Mouse (Mus musculus): ENCODE data around the gene Dnajb7. TPM values are rescaled to one million over a fixed set of nuclear protein-coding genes. Genes with fewer than 3 reads are reported as not detected.
"Not testable (repeated sequence)": the region's sequence is repeated elsewhere in the genome, so short reads cannot be mapped to it uniquely, and the experiment has no call there.

Dnajb7 gene
- polyA plus RNA-seq, 1 experiment from 2014 or later: 1.0 TPM

GRCm38 (mm10) chr15:81418065-81418464 is 10.0 kb upstream of the Dnajb7 start:
- 91% methylated on average over 4 of the region's 4 CpGs for WGBS
- H3K4me2 ChIP-seq (ENCODE audit: low read length): no peak overlapping the region
- no peaks in the 10 kb centered on the region for H3K4me1 ChIP-seq (ENCODE audit: control insufficient read depth, insufficient read depth, low read length)
- no peaks in the 10 kb centered on the region for H3K9me3 ChIP-seq (replicated peaks; ENCODE audit: control insufficient read depth, low read length, poor library complexity, severe bottlenecking)
- no peak overlapping the region for H3K27ac ChIP-seq (ENCODE audit: low read length)
- no peak overlapping the region for H3K4me3 ChIP-seq (ENCODE audit: low read depth, low read length)
- no peak overlapping the region for H3K9ac ChIP-seq (ENCODE audit: low read depth, low read length)
- no peaks in the 10 kb centered on the region for H3K27me3 ChIP-seq (ENCODE audit: control insufficient read depth, insufficient read depth, low read depth, low read length)
- no peak for ATAC-seq
- no peaks in the 10 kb centered on the region for H3K36me3 ChIP-seq (ENCODE audit: control insufficient read depth, insufficient read depth, low read length)

- Histone ChIP-seq H3K9ac (ENCODE audit: low read depth, low read length) (0 out of 2 replicates have a peak overlapping the region, but pooled peaks have one; percentile 34), H3K4me2 (ENCODE audit: low read length) (peak overlapping the region; percentile 45), H3K4me3 (ENCODE audit: low read depth, low read length) (peak overlapping the region; percentile 6; the same call in 1 of the 2 replicates)
- not testable (repeated sequence) for H3K27ac ChIP-seq (ENCODE audit: low read length); H3K4me1 ChIP-seq (ENCODE audit: control insufficient read depth, insufficient read depth, low read length); H3K27me3 ChIP-seq (ENCODE audit: control insufficient read depth, insufficient read depth, low read depth, low read length); H3K9me3 ChIP-seq (replicated peaks; ENCODE audit: control insufficient read depth, low read length, poor library complexity, severe bottlenecking); ATAC-seq; H3K36me3 ChIP-seq (ENCODE audit: control insufficient read depth, insufficient read depth, low read length)
- WGBS: 6% methylated on average over 22 of the region's 22 CpGs
These were observed 8.7 kb upstream of the Dnajb7 start for GRCm38 (mm10) chr15:81416763-81417310.

- no peak overlapping the region for H3K4me3 ChIP-seq (ENCODE audit: low read depth, low read length)
- ATAC-seq: no peak
- H3K36me3 ChIP-seq (ENCODE audit: control insufficient read depth, insufficient read depth, low read length): no peaks in the 10 kb centered on the region
- H3K27ac ChIP-seq (ENCODE audit: low read length): no peak overlapping the region
- H3K27me3 ChIP-seq (ENCODE audit: control insufficient read depth, insufficient read depth, low read depth, low read length): no peaks in the 10 kb centered on the region
- no peak overlapping the region for H3K9ac ChIP-seq (ENCODE audit: low read depth, low read length)
- no peaks in the 10 kb centered on the region for H3K9me3 ChIP-seq (replicated peaks; ENCODE audit: control insufficient read depth, low read length, poor library complexity, severe bottlenecking)
- peaks cover 11% of the 10 kb centered on the region for H3K4me1 ChIP-seq (ENCODE audit: control insufficient read depth, insufficient read depth, low read length)
- 75% methylated on average over 3 of the region's 3 CpGs for WGBS
- no peak overlapping the region for H3K4me2 ChIP-seq (ENCODE audit: low read length)
These were observed 3.1 kb downstream of the Dnajb7 start for GRCm38 (mm10) chr15:81405008-81405407.

GRCm38 (mm10) chr15:81399638-81400315 is 8.3 kb downstream of the Dnajb7 start, which contains the start of the genes St13 and Xpnpep3:
TSS of gene St13 (minus strand) at chr15:81400077.
TSS of gene Xpnpep3 (plus strand) at chr15:81400138.
- H3K27me3 ChIP-seq (ENCODE audit: control insufficient read depth, insufficient read depth, low read depth, low read length): no peaks in the 10 kb centered on the region
- H3K9ac ChIP-seq (ENCODE audit: low read depth, low read length): peak within 1 kb of the TSS; percentile 87
- H3K4me3 ChIP-seq (ENCODE audit: low read depth, low read length): peak within 1 kb of the TSS; percentile 99
- peak within 1 kb of the TSS; percentile 88 for H3K4me2 ChIP-seq (ENCODE audit: low read length)
- peaks cover 24% of the 10 kb centered on the region for H3K4me1 ChIP-seq (ENCODE audit: control insufficient read depth, insufficient read depth, low read length)
- H3K36me3 ChIP-seq (ENCODE audit: control insufficient read depth, insufficient read depth, low read length): no peaks in the 10 kb centered on the region
- under 1% methylated on average over 46 of the region's 50 CpGs for WGBS
- H3K9me3 ChIP-seq (replicated peaks; ENCODE audit: control insufficient read depth, low read length, poor library complexity, severe bottlenecking): no peaks in the 10 kb centered on the region
- ATAC-seq: peak; percentile 99
- H3K27ac ChIP-seq (ENCODE audit: low read length): peak within 1 kb of the TSS; percentile 98

- ATAC-seq: no peak; the same call in 1 of the 2 replicates
- 0% methylated on average over 21 of the region's 21 CpGs for WGBS
- H3K9ac ChIP-seq (ENCODE audit: low read depth, low read length): peak overlapping the region; percentile 87
- no peaks in the 10 kb centered on the region for H3K27me3 ChIP-seq (ENCODE audit: control insufficient read depth, insufficient read depth, low read depth, low read length)
- H3K36me3 ChIP-seq (ENCODE audit: control insufficient read depth, insufficient read depth, low read length): no peaks in the 10 kb centered on the region
- peak overlapping the region; percentile 99 for H3K4me3 ChIP-seq (ENCODE audit: low read depth, low read length)
- H3K4me2 ChIP-seq (ENCODE audit: low read length): peak overlapping the region; percentile 79
- no peaks in the 10 kb centered on the region for H3K9me3 ChIP-seq (replicated peaks; ENCODE audit: control insufficient read depth, low read length, poor library complexity, severe bottlenecking)
- peak overlapping the region; percentile 98 for H3K27ac ChIP-seq (ENCODE audit: low read length)
- peaks cover 24% of the 10 kb centered on the region for H3K4me1 ChIP-seq (ENCODE audit: control insufficient read depth, insufficient read depth, low read length)
These were observed 8.8 kb downstream of the Dnajb7 start for GRCm38 (mm10) chr15:81399297-81399637.

- no peak for ATAC-seq
- peak overlapping the region; percentile 79 for H3K4me2 ChIP-seq (ENCODE audit: low read length)
- H3K9me3 ChIP-seq (replicated peaks; ENCODE audit: control insufficient read depth, low read length, poor library complexity, severe bottlenecking): no peaks in the 10 kb centered on the region
- H3K4me3 ChIP-seq (ENCODE audit: low read depth, low read length): peak overlapping the region; percentile 99
- no peaks in the 10 kb centered on the region for H3K36me3 ChIP-seq (ENCODE audit: control insufficient read depth, insufficient read depth, low read length)
- peaks cover 24% of the 10 kb centered on the region for H3K4me1 ChIP-seq (ENCODE audit: control insufficient read depth, insufficient read depth, low read length)
- no peak overlapping the region for H3K27ac ChIP-seq (ENCODE audit: low read length)
- H3K27me3 ChIP-seq (ENCODE audit: control insufficient read depth, insufficient read depth, low read depth, low read length): no peaks in the 10 kb centered on the region
- no peak overlapping the region for H3K9ac ChIP-seq (ENCODE audit: low read depth, low read length)
These were observed 9.9 kb downstream of the Dnajb7 start for GRCm38 (mm10) chr15:81398189-81398588.

GRCm38 (mm10) chr15:81394211-81394915 is 13.7 kb downstream of the Dnajb7 start:
- Histone ChIP-seq H3K4me1 (ENCODE audit: control insufficient read depth, insufficient read depth, low read length) (peaks cover 13% of the 10 kb centered on the region), H3K27ac (ENCODE audit: low read length) (no peak overlapping the region), H3K36me3 (ENCODE audit: control insufficient read depth, insufficient read depth, low read length) (peaks cover 8% of the 10 kb centered on the region; the same call in 1 of the 2 replicates), H3K9ac (ENCODE audit: low read depth, low read length) (no peak overlapping the region), H3K4me3 (ENCODE audit: low read depth, low read length) (no peak overlapping the region), H3K4me2 (ENCODE audit: low read length) (no peak overlapping the region), H3K9me3 (replicated peaks; ENCODE audit: control insufficient read depth, low read length, poor library complexity, severe bottlenecking) (no peaks in the 10 kb centered on the region), H3K27me3 (ENCODE audit: control insufficient read depth, insufficient read depth, low read depth, low read length) (no peaks in the 10 kb centered on the region)
- 88% methylated on average over 8 of the region's 8 CpGs for WGBS
- no peak for ATAC-seq

- Histone ChIP-seq H3K4me2 (ENCODE audit: low read length) (no peak overlapping the region), H3K4me1 (ENCODE audit: control insufficient read depth, insufficient read depth, low read length) (peaks cover 7% of the 10 kb centered on the region), H3K36me3 (ENCODE audit: control insufficient read depth, insufficient read depth, low read length) (peaks cover 11% of the 10 kb centered on the region; the same call in 1 of the 2 replicates), H3K27ac (ENCODE audit: low read length) (no peak overlapping the region), H3K27me3 (ENCODE audit: control insufficient read depth, insufficient read depth, low read depth, low read length) (no peaks in the 10 kb centered on the region), H3K9me3 (replicated peaks; ENCODE audit: control insufficient read depth, low read length, poor library complexity, severe bottlenecking) (no peaks in the 10 kb centered on the region), H3K4me3 (ENCODE audit: low read depth, low read length) (no peak overlapping the region), H3K9ac (ENCODE audit: low read depth, low read length) (no peak overlapping the region)
- no peak for ATAC-seq
These were observed 15.1 kb downstream of the Dnajb7 start for GRCm38 (mm10) chr15:81392997-81393396.

GRCm38 (mm10) chr15:81386327-81386726 is 21.8 kb downstream of the Dnajb7 start:
- Histone ChIP-seq H3K9me3 (replicated peaks; ENCODE audit: control insufficient read depth, low read length, poor library complexity, severe bottlenecking) (no peaks in the 10 kb centered on the region), H3K27ac (ENCODE audit: low read length) (no peak overlapping the region), H3K4me1 (ENCODE audit: control insufficient read depth, insufficient read depth, low read length) (no peaks in the 10 kb centered on the region), H3K27me3 (ENCODE audit: control insufficient read depth, insufficient read depth, low read depth, low read length) (no peaks in the 10 kb centered on the region), H3K4me2 (ENCODE audit: low read length) (no peak overlapping the region), H3K36me3 (ENCODE audit: control insufficient read depth, insufficient read depth, low read length) (peaks cover 36% of the 10 kb centered on the region), H3K9ac (ENCODE audit: low read depth, low read length) (no peak overlapping the region), H3K4me3 (ENCODE audit: low read depth, low read length) (no peak overlapping the region)
- ATAC-seq: no peak
- over 99% methylated on average over 5 of the region's 5 CpGs for WGBS

Measured in midbrain, embryonic 16.5 days (tissue).